Mouse (Mus musculus): Measurements from ENCODE around the gene Commd7. TPM values are rescaled to one million over a fixed set of nuclear protein-coding genes. Genes with fewer than 3 reads are reported as not detected.

Commd7 gene
- total and polyA plus RNA-seq, 2 experiments from 2014 or later, result 24.7 to 103 TPM

GRCm38 (mm10) chr2:153575554-153575953 is 57.0 kb downstream of the Commd7 start:
- DNase-seq (ENCODE audit: low spot score) (no peak), ATAC-seq (ENCODE audit: low FRiP score) (no peak)
- H3K4me2 ChIP-seq (ENCODE audit: low read depth, low read length, poor library complexity, severe bottlenecking), result no peak overlapping the region
- H3K36me3 ChIP-seq (ENCODE audit: insufficient read depth, low read length), result no peaks in the 10 kb centered on the region
- no peak overlapping the region for H3K4me3 ChIP-seq (ENCODE audit: low read depth, low read length)
- WGBS, result 35% methylated on average over 6 of the region's 6 CpGs
- no peak overlapping the region for H3K27ac ChIP-seq (ENCODE audit: low read depth, low read length)
- no peak overlapping the region for H3K9ac ChIP-seq (replicated peaks; ENCODE audit: low read length, poor library complexity, severe bottlenecking)
- no peak for TF ChIP-seq CTCF (IDR thresholded peaks at IDR 0.05)
- no peaks in the 10 kb centered on the region for H3K9me3 ChIP-seq (ENCODE audit: low read length)
- H3K4me1 ChIP-seq (ENCODE audit: insufficient read depth, low read length), result no peaks in the 10 kb centered on the region
- no peaks in the 10 kb centered on the region for H3K27me3 ChIP-seq (ENCODE audit: insufficient read depth, low read length)

GRCm38 (mm10) chr2:153573101-153573500 is 59.5 kb downstream of the Commd7 start:
- WGBS, result 91% methylated on average over 9 of the region's 9 CpGs
- no peaks in the 10 kb centered on the region for H3K4me1 ChIP-seq (ENCODE audit: insufficient read depth, low read length)
- H3K27me3 ChIP-seq (ENCODE audit: insufficient read depth, low read length), result no peaks in the 10 kb centered on the region
- no peak overlapping the region for H3K4me3 ChIP-seq (ENCODE audit: low read depth, low read length)
- no peak overlapping the region for H3K4me2 ChIP-seq (ENCODE audit: low read depth, low read length, poor library complexity, severe bottlenecking)
- H3K9ac ChIP-seq (replicated peaks; ENCODE audit: low read length, poor library complexity, severe bottlenecking), result no peak overlapping the region
- no peaks in the 10 kb centered on the region for H3K36me3 ChIP-seq (ENCODE audit: insufficient read depth, low read length)
- ATAC-seq (ENCODE audit: low FRiP score) (no peak), DNase-seq (ENCODE audit: low spot score) (no peak)
- no peak overlapping the region for H3K27ac ChIP-seq (ENCODE audit: low read depth, low read length)
- no peaks in the 10 kb centered on the region for H3K9me3 ChIP-seq (ENCODE audit: low read length)
- TF ChIP-seq CTCF (IDR thresholded peaks at IDR 0.05), result no peak

- Histone ChIP-seq H3K27ac (ENCODE audit: low read depth, low read length) (no peak overlapping the region), H3K4me3 (ENCODE audit: low read depth, low read length) (no peak overlapping the region), H3K9ac (replicated peaks; ENCODE audit: low read length, poor library complexity, severe bottlenecking) (no peak overlapping the region), H3K4me1 (ENCODE audit: insufficient read depth, low read length) (no peaks in the 10 kb centered on the region), H3K4me2 (ENCODE audit: low read depth, low read length, poor library complexity, severe bottlenecking) (no peak overlapping the region), H3K9me3 (ENCODE audit: low read length) (no peaks in the 10 kb centered on the region), H3K27me3 (ENCODE audit: insufficient read depth, low read length) (no peaks in the 10 kb centered on the region), H3K36me3 (ENCODE audit: insufficient read depth, low read length) (no peaks in the 10 kb centered on the region)
- TF ChIP-seq CTCF (IDR thresholded peaks at IDR 0.05), result no peak
- DNase-seq (ENCODE audit: low spot score), result no peak
- ATAC-seq (ENCODE audit: low FRiP score), result no peak
- WGBS, result 94% methylated on average over 6 of the region's 6 CpGs
Measured at GRCm38 (mm10) chr2:153568541-153568940, 64.0 kb downstream of the Commd7 start.

GRCm38 (mm10) chr2:153568013-153568412 is 64.6 kb downstream of the Commd7 start:
- DNase-seq (ENCODE audit: low spot score) (no peak), ATAC-seq (ENCODE audit: low FRiP score) (no peak)
- Histone ChIP-seq H3K4me2 (ENCODE audit: low read depth, low read length, poor library complexity, severe bottlenecking) (no peak overlapping the region), H3K36me3 (ENCODE audit: insufficient read depth, low read length) (no peaks in the 10 kb centered on the region), H3K9me3 (ENCODE audit: low read length) (no peaks in the 10 kb centered on the region), H3K4me1 (ENCODE audit: insufficient read depth, low read length) (no peaks in the 10 kb centered on the region), H3K4me3 (ENCODE audit: low read depth, low read length) (no peak overlapping the region), H3K27me3 (ENCODE audit: insufficient read depth, low read length) (no peaks in the 10 kb centered on the region), H3K27ac (ENCODE audit: low read depth, low read length) (no peak overlapping the region), H3K9ac (replicated peaks; ENCODE audit: low read length, poor library complexity, severe bottlenecking) (no peak overlapping the region)
- no peak for TF ChIP-seq CTCF (IDR thresholded peaks at IDR 0.05)
- WGBS, result 80% methylated on average over 4 of the region's 4 CpGs

Other genes starting within 250 kb of the Commd7 start
- gene 4930404H24Rik, start 140.0 kb downstream of the Commd7 start, total RNA-seq (2014; rRNA removed), result not detected in 2 replicates
- not detected in 2 replicates for gene 4930404H24Rik, start 140.0 kb downstream of the Commd7 start, polyA plus RNA-seq (2015; fragmentation: Nextera tagmentation; extraction: Ambion mirVana)
- 73.1 and 97.7 TPM in 2 replicates for gene Nol4l, start 102.8 kb downstream of the Commd7 start, total RNA-seq (2014; rRNA removed)
- gene Nol4l, start 102.8 kb downstream of the Commd7 start, polyA plus RNA-seq (2015; fragmentation: Nextera tagmentation; extraction: Ambion mirVana), result 24.4 and 26.4 TPM in 2 replicates
- gene Dnmt3b, start 16.7 kb upstream of the Commd7 start, total RNA-seq (2014; rRNA removed), result 4.2 and 5.3 TPM in 2 replicates
- gene Dnmt3b, start 16.7 kb upstream of the Commd7 start, polyA plus RNA-seq (2015; fragmentation: Nextera tagmentation; extraction: Ambion mirVana), result 1.7 and 1.8 TPM in 2 replicates
- gene Dnmt3c, start 63.9 kb upstream of the Commd7 start, total RNA-seq (2014; rRNA removed), result not detected in 2 replicates
- not detected in 2 replicates for gene Dnmt3c, start 63.9 kb upstream of the Commd7 start, polyA plus RNA-seq (2015; fragmentation: Nextera tagmentation; extraction: Ambion mirVana)
- gene Mapre1, start 108.5 kb upstream of the Commd7 start, total RNA-seq (2014; rRNA removed), result 91.8 and 112 TPM in 2 replicates
- gene Mapre1, start 108.5 kb upstream of the Commd7 start, polyA plus RNA-seq (2015; fragmentation: Nextera tagmentation; extraction: Ambion mirVana), result 346 and 372 TPM in 2 replicates
- 0.24 TPM in 1 of 2 replicates, not detected in the other for gene Efcab8, start 147.2 kb upstream of the Commd7 start, total RNA-seq (2014; rRNA removed)
- not detected in 2 replicates for gene Efcab8, start 147.2 kb upstream of the Commd7 start, polyA plus RNA-seq (2015; fragmentation: Nextera tagmentation; extraction: Ambion mirVana)
- gene Sun5, start 238.3 kb upstream of the Commd7 start, total RNA-seq (2014; rRNA removed), result not detected in 2 replicates
- gene Sun5, start 238.3 kb upstream of the Commd7 start, polyA plus RNA-seq (2015; fragmentation: Nextera tagmentation; extraction: Ambion mirVana), result not detected in 2 replicates
- 0.28 and 0.33 TPM in 2 replicates for gene Bpifb2, start 242.3 kb upstream of the Commd7 start, total RNA-seq (2014; rRNA removed)
- gene Bpifb2, start 242.3 kb upstream of the Commd7 start, polyA plus RNA-seq (2015; fragmentation: Nextera tagmentation; extraction: Ambion mirVana), result 0.28 and 0.34 TPM in 2 replicates